Mouse (Mus musculus) forebrain, postnatal 0 days (tissue): ENCODE data around the gene Slc26a9. TPM values are rescaled to one million over a fixed set of nuclear protein-coding genes. Genes with fewer than 3 reads are reported as not detected.
A peak's percentile ranks its signal among the peaks of the same experiment; 100 is the strongest.

Experiments
- ATAC-seq: fragments of 200-750 bp; cut with Nextera tagmentation; 2 replicates; pipeline ENCODE4 v1.8.0; 2017; ENCODE audit warnings: mild to moderate bottlenecking, moderate library complexity
- DNase-seq: peaks from one replicate; pipeline ENCODE4 v3.0.0-alpha.2; 2015
- H3K27ac ChIP-seq: fragments of 300-500 bp; sonication (generic); 2 replicates; pipeline ENCODE4 v1.5.1; 2014; ENCODE audit warnings: low read depth, mild to moderate bottlenecking, antibody characterized with exemption, low read length, moderate library complexity, mixed read lengths
- H3K27me3 ChIP-seq: fragments of 300-500 bp; sonication (generic); 2 replicates; pipeline ENCODE4 v1.6.1; 2014; ENCODE audit warnings: mild to moderate bottlenecking, low read length, mixed read lengths; ENCODE audit not compliant: insufficient read depth
- H3K36me3 ChIP-seq: fragments of 300-500 bp; sonication (generic); 2 replicates; pipeline ENCODE4 v1.6.1; 2014; ENCODE audit warnings: mild to moderate bottlenecking, moderate library complexity; ENCODE audit not compliant: insufficient read depth
- H3K4me1 ChIP-seq: fragments of 300-500 bp; sonication (generic); 2 replicates; pipeline ENCODE4 v1.6.1; 2014; ENCODE audit warnings: antibody characterized with exemption; ENCODE audit not compliant: insufficient read depth
- H3K4me2 ChIP-seq: fragments of 300-500 bp; sonication (generic); 2 replicates; pipeline ENCODE4 v1.6.1; 2014; ENCODE audit warnings: low read depth, mild to moderate bottlenecking, moderate library complexity
- H3K4me3 ChIP-seq: fragments of 300-500 bp; sonication (generic); 2 replicates; pipeline ENCODE4 v1.5.1; 2014; ENCODE audit warnings: low read depth, low read length, mixed read lengths
- H3K9ac ChIP-seq: fragments of 300-500 bp; sonication (generic); 2 replicates; pipeline ENCODE4 v1.6.1; 2014; ENCODE audit warnings: mild to moderate bottlenecking
- H3K9me3 ChIP-seq: fragments of 300-500 bp; sonication (generic); 2 replicates; pipeline ENCODE4 v1.6.1; 2016; ENCODE audit warnings: low read length
- CTCF ChIP-seq: sonication (generic); IDR thresholded peaks from 2 replicates; pipeline ENCODE4 v1.5.1; 2016; ENCODE audit warnings: antibody characterized with exemption, control low read depth, low read depth
- WGBS: fragments of 180-500 bp; shearing (Covaris S2); extraction: QIAGEN DNeasy Blood & Tissue Kit; methylation state at CpG from one replicate; pipeline ENCODE4 v1.1.7; 2014; 5-methylcytosine and 5-hydroxymethylcytosine counted together
- polyA plus RNA-seq: library from polyadenylated mRNA; unstranded; fragments of >200 nt; fragmentation: Nextera tagmentation; extraction: Ambion mirVana; gene quantifications from 2 replicates; pipeline ENCODE4 v1.2.1, GENCODE M21; 2015
- total RNA-seq: library from RNA; depleted of rRNA; stranded (reverse); fragments of >200 nt; gene quantifications from 2 replicates; pipeline ENCODE4 v1.2.3, GENCODE M21; 2014

The Slc26a9 gene
- total and polyA plus RNA-seq, 2 experiments from 2014 or later, result 0.15 to 0.67 TPM

DNA sequence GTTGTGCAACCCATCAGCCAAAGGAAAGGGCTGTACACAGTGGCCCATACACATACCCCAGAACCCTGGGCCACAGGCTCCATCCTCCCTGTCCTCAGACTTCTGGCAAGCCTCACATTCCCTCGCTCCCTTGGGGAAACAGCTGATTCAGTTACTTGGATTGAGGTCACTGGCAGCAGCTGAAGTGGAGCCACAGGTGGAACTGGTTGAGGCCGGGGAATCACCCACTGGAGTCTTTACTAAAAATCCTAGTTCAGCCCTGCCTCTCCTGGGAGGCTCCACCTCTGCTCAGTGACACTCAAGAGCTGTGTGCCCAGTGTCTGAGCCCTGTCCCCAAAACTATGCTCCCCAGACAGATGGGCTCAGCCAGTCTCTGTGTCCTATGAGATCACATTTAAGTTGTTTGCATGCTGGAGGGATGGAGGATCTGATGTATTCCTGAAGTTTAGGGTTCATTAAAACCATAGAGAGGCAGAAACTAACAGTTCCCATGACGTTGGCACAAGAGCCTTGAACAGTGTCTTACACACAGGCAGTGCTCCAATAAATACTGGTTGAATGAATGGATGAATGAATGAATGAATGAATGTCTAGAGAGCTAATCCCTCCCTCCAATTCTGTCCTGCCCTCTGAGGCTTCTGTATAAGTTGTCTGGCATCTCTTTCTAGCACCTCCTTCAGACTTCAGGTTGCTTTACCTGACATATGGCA, 7.5 kb downstream of the Slc26a9 start:
- peak; percentile 62 for ATAC-seq
- Histone ChIP-seq H3K4me2 (no peak overlapping the region), H3K9me3 (no peaks in the 10 kb centered on the region), H3K36me3 (no peaks in the 10 kb centered on the region), H3K27ac (no peak overlapping the region; the same call in 1 of the 2 replicates), H3K9ac (no peak overlapping the region), H3K4me1 (no peaks in the 10 kb centered on the region), H3K27me3 (no peaks in the 10 kb centered on the region), H3K4me3 (no peak overlapping the region)
- no peak for DNase-seq
- WGBS, result 57% methylated on average over 3 of the region's 3 CpGs
- no peak for TF ChIP-seq CTCF

DNA sequence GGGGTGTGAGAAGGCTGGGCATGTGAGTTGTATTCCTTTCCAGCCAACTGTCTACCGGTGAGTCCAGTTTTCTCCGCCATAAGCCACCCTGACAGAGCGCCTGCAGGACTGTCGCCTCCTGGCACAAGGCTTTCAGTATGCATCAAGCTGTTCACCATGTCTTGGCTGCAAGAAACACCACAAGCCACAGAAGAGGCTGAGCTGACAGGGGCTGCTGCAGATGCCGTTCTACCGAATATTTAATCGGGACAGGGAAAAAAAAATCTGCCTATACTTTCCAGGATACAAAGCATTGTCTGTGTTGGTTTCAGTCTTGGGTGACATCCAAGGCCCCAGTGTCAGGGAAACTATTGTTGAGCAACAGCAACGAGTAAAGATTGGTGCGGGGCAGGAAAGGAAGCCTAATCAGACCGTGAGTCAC, 8.1 kb downstream of the Slc26a9 start:
- H3K36me3 ChIP-seq, result no peaks in the 10 kb centered on the region
- peak overlapping the region; percentile 47; the same call in 1 of the 2 replicates for H3K27ac ChIP-seq
- H3K9me3 ChIP-seq, result no peaks in the 10 kb centered on the region
- DNase-seq (peak; percentile 66), ATAC-seq (peak; percentile 88)
- no peak for TF ChIP-seq CTCF
- H3K4me1 ChIP-seq, result no peaks in the 10 kb centered on the region
- H3K4me2 ChIP-seq, result 0 out of 2 replicates have a peak overlapping the region, but pooled peaks have one; percentile 3
- H3K27me3 ChIP-seq, result no peaks in the 10 kb centered on the region
- H3K9ac ChIP-seq, result no peak overlapping the region
- no peak overlapping the region for H3K4me3 ChIP-seq
- WGBS, result 32% methylated on average over 10 of the region's 10 CpGs

DNA sequence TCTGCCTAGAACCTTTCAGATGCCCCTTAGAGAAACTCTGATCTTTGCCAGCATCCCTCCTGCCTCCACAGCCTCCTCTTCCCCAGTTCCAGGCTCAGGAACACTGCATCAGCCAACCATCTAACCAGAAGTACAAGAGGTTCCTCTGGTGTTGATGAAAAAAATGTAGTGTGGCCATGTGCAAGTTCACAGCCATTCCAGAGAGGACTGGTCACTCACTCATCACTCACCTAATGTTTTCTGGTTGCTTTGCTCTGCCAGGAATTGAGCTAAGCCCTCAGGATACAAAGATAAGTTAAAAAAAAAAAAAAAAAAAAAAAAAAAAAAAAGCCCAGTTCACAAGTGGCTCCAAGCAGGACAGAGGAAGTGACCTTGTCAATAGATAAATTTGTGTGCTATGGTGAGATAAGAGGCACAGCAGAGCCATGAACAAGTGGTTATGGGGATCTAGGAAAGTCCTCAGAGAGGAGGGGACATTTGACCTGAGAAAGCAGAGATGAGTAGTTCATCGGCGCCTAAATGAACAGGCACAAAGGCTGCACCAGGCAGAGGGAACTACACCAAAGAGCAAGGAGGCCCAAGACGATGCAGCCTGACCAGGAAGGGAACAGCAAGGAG, 10.5 kb downstream of the Slc26a9 start:
- ATAC-seq, result no peak
- H3K9me3 ChIP-seq, result no peaks in the 10 kb centered on the region
- H3K27ac ChIP-seq, result no peak overlapping the region
- no peaks in the 10 kb centered on the region for H3K27me3 ChIP-seq
- H3K9ac ChIP-seq, result no peak overlapping the region
- H3K4me3 ChIP-seq, result no peak overlapping the region
- no peak for TF ChIP-seq CTCF
- H3K36me3 ChIP-seq, result no peaks in the 10 kb centered on the region
- no peaks in the 10 kb centered on the region for H3K4me1 ChIP-seq
- no peak for DNase-seq
- 77% methylated on average over 3 of the region's 3 CpGs for WGBS
- no peak overlapping the region for H3K4me2 ChIP-seq

DNA sequence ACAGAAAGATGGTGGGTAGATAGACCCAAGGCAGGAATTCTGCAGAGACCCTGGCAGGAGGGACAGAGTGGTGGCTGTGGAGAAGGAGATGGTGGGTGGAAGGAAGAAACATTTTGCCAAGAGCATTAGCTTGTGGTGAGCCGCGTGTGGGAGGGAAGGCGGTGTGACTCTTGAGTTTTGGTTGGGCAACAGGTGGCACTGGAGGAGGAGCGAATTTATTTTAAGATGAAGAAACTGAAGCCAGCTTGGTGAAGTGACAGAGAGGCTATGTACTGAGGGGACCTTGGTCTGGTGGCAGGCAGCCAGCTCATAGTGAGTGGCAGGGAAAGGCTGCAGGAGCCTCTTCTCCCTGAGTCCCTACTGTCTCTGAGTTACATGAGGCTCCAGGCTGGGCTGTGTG, 11.1 kb downstream of the Slc26a9 start:
- no peak overlapping the region for H3K4me3 ChIP-seq
- H3K9ac ChIP-seq, result no peak overlapping the region
- H3K27me3 ChIP-seq, result no peaks in the 10 kb centered on the region
- no peaks in the 10 kb centered on the region for H3K36me3 ChIP-seq
- H3K9me3 ChIP-seq, result no peaks in the 10 kb centered on the region
- H3K4me2 ChIP-seq, result no peak overlapping the region
- H3K27ac ChIP-seq, result no peak overlapping the region
- 93% methylated on average over 4 of the region's 4 CpGs for WGBS
- H3K4me1 ChIP-seq, result no peaks in the 10 kb centered on the region
- no peak for TF ChIP-seq CTCF
- no peak for ATAC-seq
- no peak for DNase-seq

DNA sequence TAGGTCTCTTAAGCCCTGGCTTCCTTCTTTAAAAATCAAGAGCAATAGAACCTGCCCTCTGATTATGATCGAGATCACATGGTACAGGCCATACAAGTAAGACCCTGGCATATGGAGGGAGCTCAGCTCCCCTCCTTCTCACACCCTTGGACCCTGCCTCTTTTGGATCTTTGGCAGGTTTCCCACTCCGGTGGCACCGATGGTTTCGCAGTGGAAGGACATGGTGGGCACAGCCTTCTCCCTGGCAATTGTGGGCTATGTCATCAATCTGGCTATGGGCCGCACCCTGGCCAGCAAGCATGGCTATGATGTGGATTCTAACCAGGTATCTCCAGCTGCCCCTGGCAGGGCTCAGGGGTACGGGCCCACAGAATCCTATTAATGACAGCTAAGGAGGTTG, 13.4 kb downstream of the Slc26a9 start:
- Histone ChIP-seq H3K4me2 (no peak overlapping the region), H3K4me3 (no peak overlapping the region), H3K4me1 (no peaks in the 10 kb centered on the region), H3K9ac (no peak overlapping the region), H3K9me3 (no peaks in the 10 kb centered on the region), H3K36me3 (no peaks in the 10 kb centered on the region), H3K27me3 (no peaks in the 10 kb centered on the region), H3K27ac (no peak overlapping the region)
- TF ChIP-seq CTCF, result no peak
- DNase-seq (no peak), ATAC-seq (no peak)
- WGBS, result 81% methylated on average over 6 of the region's 6 CpGs

DNA sequence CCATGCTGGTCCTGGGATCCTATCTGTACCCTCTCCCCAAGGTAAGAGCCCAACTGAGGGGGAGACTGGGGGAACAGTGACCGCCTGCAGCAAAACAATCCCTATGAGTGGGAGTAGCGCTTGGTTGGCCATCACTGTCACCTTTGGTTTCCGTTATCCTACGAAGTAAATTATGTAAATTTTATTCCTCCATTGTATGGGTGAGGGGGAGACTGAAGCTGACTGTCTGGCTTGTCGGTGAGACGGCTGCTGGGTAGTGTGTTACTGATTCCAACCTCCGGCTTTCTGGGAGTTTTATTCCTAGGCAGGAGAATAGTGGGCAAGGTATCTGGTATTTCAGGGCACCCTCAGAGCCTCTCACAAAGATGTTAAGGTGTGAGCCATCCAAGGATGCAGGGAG, 15.0 kb downstream of the Slc26a9 start:
- Histone ChIP-seq H3K27me3 (no peaks in the 10 kb centered on the region), H3K4me2 (no peak overlapping the region), H3K27ac (no peak overlapping the region), H3K4me3 (no peak overlapping the region), H3K9me3 (no peaks in the 10 kb centered on the region), H3K36me3 (no peaks in the 10 kb centered on the region), H3K4me1 (no peaks in the 10 kb centered on the region), H3K9ac (no peak overlapping the region)
- TF ChIP-seq CTCF, result no peak
- DNase-seq, result no peak
- WGBS, result 35% methylated on average over 7 of the region's 7 CpGs
- ATAC-seq, result no peak

DNA sequence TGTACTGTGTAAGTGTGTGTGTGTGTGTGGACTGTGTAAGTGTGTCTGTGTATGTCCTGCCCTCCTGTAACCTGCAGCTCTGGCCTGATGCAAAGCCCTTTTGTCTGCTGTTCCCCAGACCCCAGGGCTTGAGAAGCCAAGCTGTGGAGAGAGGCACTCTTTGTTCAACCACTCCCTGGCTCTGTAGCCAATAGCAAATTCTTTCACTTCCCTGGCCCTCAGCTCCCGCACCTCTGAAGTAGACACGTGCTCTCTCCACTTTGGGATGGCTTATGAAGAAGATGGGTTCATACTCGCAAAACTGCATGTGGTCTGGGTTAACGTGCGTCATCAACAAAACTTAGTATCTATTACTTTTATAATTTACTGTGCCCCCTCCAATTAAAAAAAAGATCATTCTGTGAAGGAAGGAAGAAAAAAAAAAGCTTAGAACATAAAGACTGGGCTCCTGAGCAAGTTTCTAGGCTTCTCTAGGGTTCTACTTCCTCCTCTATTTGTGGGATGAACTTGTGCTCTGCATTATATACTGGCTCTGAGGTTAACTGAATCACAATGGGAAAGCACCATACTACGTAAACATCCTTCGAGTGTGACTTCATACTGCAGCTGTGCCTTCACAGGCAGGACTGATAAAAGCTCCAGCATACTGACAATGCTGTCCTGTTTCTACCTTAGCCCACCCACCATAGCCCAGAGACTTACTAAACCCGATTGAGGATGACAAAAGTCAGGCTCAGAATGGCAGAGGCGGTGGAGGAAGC, 16.0 kb downstream of the Slc26a9 start:
- Histone ChIP-seq H3K4me1 (no peaks in the 10 kb centered on the region), H3K36me3 (no peaks in the 10 kb centered on the region), H3K9ac (no peak overlapping the region), H3K27ac (no peak overlapping the region), H3K4me3 (no peak overlapping the region), H3K27me3 (no peaks in the 10 kb centered on the region), H3K9me3 (no peaks in the 10 kb centered on the region), H3K4me2 (no peak overlapping the region)
- 65% methylated on average over 9 of the region's 9 CpGs for WGBS
- no peak for TF ChIP-seq CTCF
- no peak for DNase-seq
- no peak for ATAC-seq
